Mouse (Mus musculus) lung, postnatal 0 days (tissue): ENCODE measurements around the gene Ptpn1. TPM values are rescaled to one million over a fixed set of nuclear protein-coding genes. Genes with fewer than 3 reads are reported as not detected.
A peak's percentile ranks its signal among the peaks of the same experiment; 100 is the strongest.

Experiments
- ATAC-seq: fragments of 200-750 bp; cut with Nextera tagmentation; 2 replicates; pipeline ENCODE4 v1.8.0; 2017; ENCODE audit warnings: moderate library complexity
- DNase-seq: peaks from one replicate; pipeline ENCODE4 v3.0.0-alpha.2; 2016; ENCODE audit warnings: low spot score
- H3K27ac ChIP-seq: fragments of 300-500 bp; sonication (generic); 2 replicates; pipeline ENCODE4 v1.5.1; 2014; ENCODE audit warnings: antibody characterized with exemption, mild to moderate bottlenecking, low read length, mixed read lengths
- H3K27me3 ChIP-seq: fragments of 300-500 bp; sonication (generic); replicated peaks from 2 replicates; pipeline ENCODE4 v1.6.1; 2014; ENCODE audit warnings: low read length, mixed read lengths; ENCODE audit not compliant: insufficient read depth
- H3K36me3 ChIP-seq: fragments of 300-500 bp; sonication (generic); 2 replicates; pipeline ENCODE4 v1.6.1; 2014; ENCODE audit warnings: low read length, mixed read lengths; ENCODE audit not compliant: insufficient read depth
- H3K4me1 ChIP-seq: fragments of 300-500 bp; sonication (generic); 2 replicates; pipeline ENCODE4 v1.6.1; 2014; ENCODE audit warnings: antibody characterized with exemption, low read depth, low read length, mixed read lengths; ENCODE audit not compliant: insufficient read depth
- H3K4me2 ChIP-seq: fragments of 300-500 bp; sonication (generic); replicated peaks from 2 replicates; pipeline ENCODE4 v1.6.1; 2014; ENCODE audit warnings: low read depth, mild to moderate bottlenecking, low read length, moderate library complexity, mixed read lengths
- H3K4me3 ChIP-seq: fragments of 300-500 bp; sonication (generic); 2 replicates; pipeline ENCODE4 v1.5.1; 2014; ENCODE audit warnings: low read depth, low read length
- H3K9ac ChIP-seq: fragments of 300-500 bp; sonication (generic); replicated peaks from 2 replicates; pipeline ENCODE4 v1.6.1; 2014; ENCODE audit warnings: low read depth, mild to moderate bottlenecking
- H3K9me3 ChIP-seq: fragments of 300-500 bp; sonication (generic); 2 replicates; pipeline ENCODE4 v1.6.1; 2016; ENCODE audit warnings: low read length, mixed read lengths
- CTCF ChIP-seq: IDR thresholded peaks from 2 replicates; pipeline ENCODE4 v1.5.1; 2016; ENCODE audit warnings: antibody characterized with exemption, mild to moderate bottlenecking
- EP300 ChIP-seq: IDR thresholded peaks from 2 replicates; pipeline ENCODE4 v1.6.1; 2016; ENCODE audit warnings: antibody characterized with exemption, mild to moderate bottlenecking, control low read depth
- WGBS: fragments of 180-500 bp; shearing (Covaris S2); extraction: QIAGEN DNeasy Blood & Tissue Kit; methylation state at CpG from one replicate; pipeline ENCODE4 v1.1.7; 2014; 5-methylcytosine and 5-hydroxymethylcytosine counted together
- polyA plus RNA-seq: library from polyadenylated mRNA; unstranded; fragments of >200 nt; fragmentation: Nextera tagmentation; extraction: Ambion mirVana; gene quantifications from 2 replicates; pipeline ENCODE4 v1.2.1, GENCODE M21; 2015

The Ptpn1 gene
- polyA plus RNA-seq, 1 experiment from 2014 or later: 81.2 TPM

- ATAC-seq: peak; percentile 84
- H3K9ac ChIP-seq: 0 out of 2 replicates have a peak overlapping the region, but pooled peaks have one; percentile 29
These were observed 57.5 kb downstream of the Ptpn1 start for GRCm38 (mm10) chr2:167989310-167989709.

DNA sequence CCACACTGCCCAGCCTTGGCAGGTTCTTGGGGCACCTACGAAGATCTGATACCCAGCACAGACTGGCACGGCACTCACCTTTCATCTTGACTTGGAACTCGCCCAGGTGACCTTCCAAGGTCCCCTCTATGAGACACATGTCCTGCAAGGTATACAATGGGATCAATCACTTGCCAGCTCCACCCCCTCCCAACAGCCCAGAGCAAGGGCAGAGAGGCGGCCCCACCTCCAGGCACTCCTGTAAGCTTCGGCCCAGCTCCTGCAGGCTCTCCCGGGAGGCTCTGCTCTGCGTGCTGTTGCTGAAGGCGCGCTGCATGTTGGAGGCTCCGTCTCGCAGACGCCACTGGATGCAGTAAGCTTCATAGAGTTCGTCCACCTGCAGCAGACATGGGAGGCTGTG lies 61.4 kb downstream of the Ptpn1 start:
- Histone ChIP-seq H3K9me3 (no peaks in the 10 kb centered on the region), H3K27me3 (no peaks in the 10 kb centered on the region), H3K4me3 (no peak overlapping the region), H3K36me3 (no peaks in the 10 kb centered on the region), H3K4me1 (peaks cover 8% of the 10 kb centered on the region), H3K4me2 (no peak overlapping the region), H3K27ac (no peak overlapping the region), H3K9ac (no peak overlapping the region)
- TF ChIP-seq CTCF (no peak), EP300 (no peak)
- DNase-seq (no peak), ATAC-seq (no peak)
- WGBS: 60% methylated on average over 13 of the region's 13 CpGs

More at GRCm38 (mm10) chr2:167989310-167989709, 57.5 kb downstream of the Ptpn1 start:
- H3K4me2 ChIP-seq: no peak overlapping the region
- no peaks in the 10 kb centered on the region for H3K9me3 ChIP-seq
- WGBS: 27% methylated on average over 14 of the region's 14 CpGs
- no peak overlapping the region for H3K4me3 ChIP-seq
- peak; percentile 81 for DNase-seq
- H3K4me1 ChIP-seq: peaks cover 11% of the 10 kb centered on the region
- H3K27ac ChIP-seq: no peak overlapping the region
- H3K36me3 ChIP-seq: no peaks in the 10 kb centered on the region
- TF ChIP-seq CTCF (no peak), EP300 (no peak)
- H3K27me3 ChIP-seq: no peaks in the 10 kb centered on the region

GRCm38 (mm10) chr2:167995870-167996635 lies 64.2 kb downstream of the Ptpn1 start:
- ATAC-seq (peak; percentile 43), DNase-seq (peak; percentile 54)
- Histone ChIP-seq H3K36me3 (no peaks in the 10 kb centered on the region), H3K27me3 (no peaks in the 10 kb centered on the region), H3K4me1 (no peaks in the 10 kb centered on the region), H3K27ac (no peak overlapping the region), H3K4me2 (no peak overlapping the region), H3K9me3 (no peaks in the 10 kb centered on the region), H3K9ac (no peak overlapping the region), H3K4me3 (no peak overlapping the region)
- no peak for TF ChIP-seq EP300
- peak; percentile 18; the same call in 1 of the 2 replicates for TF ChIP-seq CTCF
- WGBS: 45% methylated on average over 19 of the region's 19 CpGs

DNA sequence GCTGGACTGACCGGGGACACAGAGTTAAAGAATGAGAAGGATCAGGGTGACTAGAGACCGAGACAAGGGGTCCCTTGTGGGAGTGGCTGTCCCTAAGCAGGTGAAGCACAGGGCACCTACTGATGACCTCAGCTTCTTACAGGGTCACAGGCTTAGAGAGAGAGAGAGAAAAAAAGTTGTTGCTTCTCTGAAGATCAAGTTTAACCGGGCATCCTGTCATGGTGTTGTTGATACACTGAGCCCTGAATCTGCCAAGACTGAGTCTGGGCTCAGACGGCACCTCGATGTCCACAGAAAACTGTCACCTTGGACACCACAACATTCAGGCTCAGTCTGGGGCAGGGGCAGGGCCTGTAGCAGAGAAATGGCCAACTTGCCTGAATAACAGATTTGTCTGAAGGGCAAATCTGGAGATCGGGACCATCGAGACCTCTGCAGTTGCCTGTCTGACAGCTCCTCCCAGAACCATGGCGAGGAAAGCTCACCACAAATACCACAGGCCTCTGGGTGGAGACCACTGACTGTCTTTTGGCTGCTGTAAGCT lies 64.9 kb downstream of the Ptpn1 start:
- WGBS: 42% methylated on average over 8 of the region's 8 CpGs
- Histone ChIP-seq H3K4me1 (peaks cover under 1% of the 10 kb centered on the region; the same call in 1 of the 2 replicates), H3K9ac (no peak overlapping the region), H3K4me2 (no peak overlapping the region), H3K4me3 (no peak overlapping the region), H3K9me3 (no peaks in the 10 kb centered on the region), H3K27ac (no peak overlapping the region), H3K27me3 (no peaks in the 10 kb centered on the region), H3K36me3 (no peaks in the 10 kb centered on the region)
- TF ChIP-seq CTCF (no peak), EP300 (no peak)
- DNase-seq (no peak), ATAC-seq (peak; percentile 11; the same call in 1 of the 2 replicates)

- ATAC-seq (no peak), DNase-seq (no peak)
- Histone ChIP-seq H3K4me2 (no peak overlapping the region), H3K4me3 (no peak overlapping the region), H3K4me1 (peaks cover 7% of the 10 kb centered on the region; the same call in 1 of the 2 replicates), H3K36me3 (no peaks in the 10 kb centered on the region), H3K27ac (no peak overlapping the region), H3K9ac (no peak overlapping the region), H3K27me3 (no peaks in the 10 kb centered on the region), H3K9me3 (no peaks in the 10 kb centered on the region)
- TF ChIP-seq CTCF: no peak
- TF ChIP-seq EP300: no peak
- 53% methylated on average over 2 of the region's 3 CpGs for WGBS
These were observed 65.7 kb downstream of the Ptpn1 start for GRCm38 (mm10) chr2:167997562-167997961.

DNA sequence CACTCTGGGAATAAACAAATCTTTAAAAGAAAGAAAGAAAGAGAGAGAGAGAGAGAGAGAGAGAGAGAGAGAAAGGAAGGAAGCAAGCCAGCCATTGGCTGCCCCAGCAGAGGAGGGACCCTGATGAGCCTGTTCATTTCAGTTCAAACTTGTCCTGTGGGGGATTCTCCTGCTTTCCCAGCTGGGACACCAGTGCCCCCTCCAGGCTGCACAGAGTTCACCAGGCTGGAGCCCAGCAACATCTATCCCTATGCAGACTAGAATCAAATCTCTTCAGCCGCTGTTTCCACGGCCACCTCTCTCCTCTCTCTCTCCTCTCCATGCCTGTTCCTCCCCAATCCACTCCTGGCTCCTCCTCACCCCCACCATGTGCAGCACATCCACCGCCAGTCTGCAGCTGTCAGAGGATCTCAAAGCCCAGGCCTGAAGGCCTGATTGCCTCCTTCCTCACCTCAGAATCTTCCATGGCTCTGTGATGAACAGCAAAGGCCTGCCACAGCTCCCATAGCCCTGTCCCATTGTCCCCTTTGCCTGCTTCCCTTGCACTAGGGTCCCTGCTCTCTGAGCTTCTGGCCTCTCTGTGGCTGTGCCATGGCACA lies 67.4 kb downstream of the Ptpn1 start:
- Histone ChIP-seq H3K27me3 (no peaks in the 10 kb centered on the region), H3K27ac (no peak overlapping the region), H3K4me3 (no peak overlapping the region), H3K9ac (no peak overlapping the region), H3K9me3 (no peaks in the 10 kb centered on the region), H3K36me3 (no peaks in the 10 kb centered on the region), H3K4me1 (peaks cover 7% of the 10 kb centered on the region; the same call in 1 of the 2 replicates), H3K4me2 (no peak overlapping the region)
- peak; percentile 40 for DNase-seq
- WGBS: 52% methylated on average over 3 of the region's 3 CpGs
- ATAC-seq: no peak
- peak; percentile 54 for TF ChIP-seq CTCF
- TF ChIP-seq EP300: no peak
